Mouse (Mus musculus) layer of hippocampus, adult 8-10 months (tissue): ENCODE results near the gene Sema4b. TPM values are rescaled to one million over a fixed set of nuclear protein-coding genes. Genes with fewer than 3 reads are reported as not detected.

ENCODE experiments used
- DNase-seq, 2 experiments: peaks; one replicate each; pipeline ENCODE4 v3.0.0; 2022; ENCODE audit warnings: low spot score in 2 of 2
- total RNA-seq, 4 experiments: library from RNA; stranded (reverse); gene quantifications; 2 replicates each; pipeline ENCODE4 v1.2.4; 2022

Gene Sema4b
- total RNA-seq, 4 experiments from 2014 or later, result 22.0 to 27.7 (median 25.9) TPM

DNA sequence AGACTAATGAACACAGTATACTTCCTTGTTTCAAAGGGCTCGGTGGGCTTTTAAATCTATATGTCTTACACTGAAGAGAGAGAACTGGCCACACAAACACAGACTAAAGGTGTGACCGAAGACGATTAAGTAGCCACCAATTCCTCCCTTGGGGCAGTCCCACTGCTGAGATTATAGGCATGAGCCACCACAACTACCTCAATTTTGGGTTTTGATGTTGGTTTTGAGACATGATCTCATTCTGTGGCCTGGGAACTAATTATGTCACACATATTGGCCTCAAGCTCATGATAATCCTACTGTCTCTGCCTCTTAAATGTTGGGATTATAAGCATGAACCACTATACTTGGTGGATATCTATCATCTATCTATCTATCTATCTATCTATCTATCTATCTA, 9.2 kb upstream of the Sema4b start:
- DNase-seq, result no peak

DNA sequence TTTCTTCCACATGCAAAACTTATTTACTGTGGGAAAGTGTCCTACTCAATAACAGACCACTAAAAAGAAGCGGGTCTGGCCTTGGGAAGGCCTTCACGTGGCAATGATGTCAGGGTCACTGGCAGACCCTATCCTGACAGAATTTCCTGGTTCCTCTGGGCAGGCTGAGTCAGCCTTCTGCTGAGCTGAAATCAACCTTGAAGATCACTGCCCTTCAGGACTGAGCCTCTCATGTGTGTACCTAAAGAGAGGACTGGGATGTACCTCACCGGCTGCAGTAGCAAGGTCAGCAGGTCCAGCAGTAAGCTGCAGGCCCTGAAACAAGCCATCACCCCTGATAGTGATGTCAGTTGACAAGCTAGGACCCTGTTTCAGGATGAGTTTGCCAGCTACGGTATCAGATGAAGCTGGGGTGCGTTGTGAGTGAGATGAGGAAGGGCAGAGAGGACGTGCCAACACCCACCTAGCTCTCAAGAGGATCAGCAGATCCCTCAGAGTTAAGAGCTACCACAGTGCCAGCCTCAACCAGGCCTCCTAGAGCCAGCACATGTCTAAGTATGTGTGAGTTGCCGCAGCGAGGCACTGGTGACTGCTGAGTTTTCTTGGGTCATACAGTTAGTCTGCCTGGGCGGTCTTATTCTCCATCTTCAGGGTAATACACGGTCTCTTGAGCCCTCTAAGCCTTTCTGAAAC, 8.5 kb upstream of the Sema4b start:
- DNase-seq, result no peak

DNA sequence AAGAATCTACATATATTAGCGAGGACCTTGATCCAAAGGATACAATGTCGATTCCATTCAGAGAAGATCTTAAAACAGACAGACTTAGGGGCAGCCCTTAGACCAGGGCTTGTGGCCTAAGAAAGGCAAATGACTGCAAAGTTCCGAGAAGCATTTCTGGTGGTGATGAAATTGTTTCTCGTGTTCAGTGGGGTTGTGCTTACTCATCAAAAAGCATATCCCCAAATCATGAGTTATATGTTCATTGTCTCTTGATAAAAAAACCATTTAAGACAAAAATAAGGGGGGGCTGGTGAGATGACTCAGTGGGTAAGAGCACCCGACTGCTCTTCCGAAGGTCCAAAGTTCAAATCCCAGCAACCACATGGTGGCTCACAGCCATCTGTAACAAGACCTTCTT, 7.3 kb upstream of the Sema4b start:
- no peak for DNase-seq

DNA sequence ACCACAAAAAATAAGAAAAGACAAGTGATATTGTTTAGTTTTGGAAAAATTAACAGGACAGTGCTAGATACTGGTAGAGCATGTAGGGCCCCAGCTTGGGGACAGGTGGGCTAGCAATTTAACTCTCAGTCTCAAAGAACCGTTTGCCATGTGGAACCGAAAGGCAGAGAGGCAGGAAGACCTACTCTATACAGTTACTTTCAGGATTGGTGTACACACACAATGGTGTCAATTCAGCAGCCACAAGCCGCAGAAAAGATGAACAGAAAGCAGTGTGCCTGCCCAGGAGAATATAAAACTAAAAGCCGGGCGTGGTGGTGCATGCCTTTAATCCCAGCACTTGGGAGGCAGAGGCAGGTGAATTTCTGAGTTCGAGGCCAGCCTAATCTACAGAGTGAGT, 6.9 kb upstream of the Sema4b start:
- DNase-seq, result no peak

DNA sequence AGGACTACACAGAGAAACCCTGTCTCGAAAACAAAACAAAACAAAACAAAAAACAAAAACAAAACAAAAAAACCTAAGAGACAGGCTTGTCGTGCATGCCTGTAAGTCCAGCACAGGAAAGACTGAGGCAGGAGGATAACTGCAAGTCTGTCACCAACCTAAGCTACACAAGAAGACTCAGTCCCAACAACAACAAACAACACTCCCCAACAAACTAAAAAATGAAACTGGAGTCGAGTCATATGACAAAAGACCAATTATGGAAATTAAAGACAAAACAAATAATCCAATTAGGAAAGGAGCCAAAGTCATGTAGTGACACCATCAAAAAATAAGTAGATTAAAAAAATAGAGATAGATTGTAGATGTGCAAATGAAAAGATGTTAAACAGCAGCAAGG, 6.4 kb upstream of the Sema4b start:
- DNase-seq, result no peak

DNA sequence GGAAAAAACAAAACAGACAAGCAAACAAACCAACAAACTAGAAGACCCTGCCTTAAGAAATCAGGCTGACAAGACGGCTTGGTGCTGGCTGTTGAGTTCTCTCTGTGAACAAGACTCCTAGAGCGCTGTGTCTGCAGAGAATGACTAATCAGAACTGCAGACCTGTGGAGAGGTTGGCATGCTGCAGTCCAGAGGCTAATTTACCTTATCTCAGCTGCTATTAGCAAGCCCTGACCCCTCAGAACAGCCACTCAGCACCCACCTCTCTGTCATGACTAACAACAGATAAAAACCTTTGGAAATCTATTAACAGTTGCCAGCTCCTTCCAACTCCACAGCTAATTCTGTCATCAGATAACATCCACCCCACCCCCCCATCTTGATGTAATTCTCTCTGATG, 5.6 kb upstream of the Sema4b start:
- no peak for DNase-seq

DNA sequence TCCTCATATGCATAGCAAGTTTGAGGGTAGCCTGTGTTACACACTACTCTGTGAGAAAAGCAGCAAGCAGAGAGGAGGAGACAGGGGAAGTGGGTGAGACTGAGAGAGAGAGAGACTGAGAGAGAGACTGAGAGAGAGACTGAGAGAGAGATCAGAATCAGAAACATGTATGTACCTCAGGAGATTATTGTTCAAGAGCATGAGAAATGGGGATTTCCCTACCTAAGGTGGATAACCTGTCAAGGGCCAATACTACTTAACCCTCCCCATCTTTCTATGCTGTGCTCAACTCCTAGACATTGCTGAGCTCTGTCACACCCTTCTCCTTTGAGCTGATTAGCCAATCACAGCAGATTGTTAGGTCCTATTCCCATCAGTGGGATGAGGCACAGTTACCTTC, 4.5 kb upstream of the Sema4b start:
- no peak for DNase-seq

DNA sequence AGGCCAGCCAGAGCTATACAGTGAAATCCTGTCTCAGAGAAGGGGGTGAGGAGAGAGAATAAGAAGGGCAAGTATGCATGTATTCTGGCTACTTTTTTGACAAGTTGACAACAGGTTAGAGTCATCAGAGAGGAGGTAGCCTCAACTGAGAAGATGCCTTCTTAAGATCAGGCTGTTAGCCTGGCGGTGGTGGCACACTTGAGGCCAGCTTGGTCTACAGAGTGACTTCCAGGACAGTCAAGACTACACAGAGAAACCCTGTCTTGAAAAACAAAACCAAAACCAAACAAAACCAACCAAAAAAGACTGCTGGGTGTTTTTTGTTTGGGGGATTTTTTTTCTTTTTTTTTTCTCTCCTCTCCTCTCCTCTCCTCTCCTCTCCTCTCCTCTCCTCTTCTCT, 3.2 kb upstream of the Sema4b start:
- DNase-seq, result no peak

DNA sequence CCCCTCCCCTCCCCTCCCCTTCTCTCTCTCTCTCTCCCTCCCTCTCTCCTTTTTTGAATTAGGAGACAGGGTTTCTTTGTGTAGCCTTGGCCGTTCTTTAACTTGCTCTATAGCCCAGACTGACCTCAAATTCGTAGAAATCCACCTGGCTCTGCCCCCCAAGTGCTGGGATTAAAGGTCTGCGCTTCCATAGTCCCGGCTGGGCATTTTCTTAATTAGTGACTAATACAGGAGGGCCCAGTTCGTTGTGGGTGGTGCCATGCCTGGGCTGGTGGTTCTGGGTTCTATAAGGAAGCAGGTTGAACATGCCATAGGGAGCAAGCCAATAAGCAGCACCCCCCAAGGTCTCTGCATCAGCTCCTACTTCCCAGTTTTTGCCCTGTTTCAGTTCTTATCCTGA, 2.7 kb upstream of the Sema4b start:
- no peak for DNase-seq

DNA sequence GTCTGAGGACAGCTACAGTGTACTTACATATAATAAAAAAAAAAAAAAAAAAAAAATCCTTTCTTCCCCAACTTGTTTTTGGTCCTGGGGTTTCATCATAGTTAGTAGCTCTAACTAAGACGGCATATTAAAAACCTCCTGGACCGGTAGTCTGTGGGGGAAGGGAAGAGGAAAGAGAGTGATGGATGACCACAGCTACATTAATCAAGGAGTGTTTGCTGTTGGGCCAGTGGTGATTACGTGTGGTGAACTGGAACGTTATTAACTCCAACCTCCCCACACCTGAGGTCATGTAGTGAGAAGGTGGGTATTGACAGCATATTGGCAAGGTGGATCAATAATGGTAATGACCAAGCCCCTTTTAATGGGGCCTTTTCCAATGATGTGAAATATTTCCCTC, 2.1 kb upstream of the Sema4b start:
- no peak for DNase-seq

DNA sequence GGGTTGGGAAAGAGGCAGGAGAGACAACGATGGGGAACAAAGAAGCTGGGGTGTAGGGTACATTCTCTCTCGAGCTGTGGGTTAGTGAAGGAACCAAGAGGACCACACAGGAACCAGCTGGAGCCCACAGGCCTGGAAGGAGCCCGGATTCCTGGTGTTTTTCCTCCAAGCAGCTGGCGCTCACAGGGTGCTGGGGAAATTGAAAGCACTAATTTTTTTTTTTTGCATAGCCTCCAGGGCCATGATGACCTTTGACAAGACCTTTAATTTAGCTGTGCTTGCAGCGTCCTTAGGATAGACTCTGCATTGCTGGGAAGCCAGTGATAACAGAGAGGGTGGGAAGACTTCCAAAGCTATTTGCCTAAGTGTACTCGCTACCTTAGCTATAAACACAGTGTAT, 1.7 kb upstream of the Sema4b start:
- no peak for DNase-seq

DNA sequence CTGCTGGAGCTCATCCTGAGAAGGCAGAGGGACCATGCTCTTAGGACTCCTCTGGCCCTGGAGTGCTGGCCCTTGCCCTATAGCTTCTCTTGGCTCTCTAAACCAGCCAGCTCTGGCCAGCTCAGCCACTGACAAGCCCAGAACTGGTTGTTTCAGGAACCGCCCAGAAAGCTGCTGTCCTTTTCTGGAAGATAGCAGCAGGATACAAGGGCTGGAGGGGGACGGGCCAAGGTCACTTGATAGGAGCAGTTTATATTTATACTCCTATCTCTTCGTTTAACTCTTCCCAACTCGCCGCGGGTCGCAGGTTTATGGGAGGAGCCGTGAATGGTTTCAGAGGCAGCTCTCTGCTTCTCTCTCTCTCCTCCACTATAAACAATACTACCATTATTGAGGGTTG, 620 bp upstream of the Sema4b start:
- no peak for DNase-seq

DNA sequence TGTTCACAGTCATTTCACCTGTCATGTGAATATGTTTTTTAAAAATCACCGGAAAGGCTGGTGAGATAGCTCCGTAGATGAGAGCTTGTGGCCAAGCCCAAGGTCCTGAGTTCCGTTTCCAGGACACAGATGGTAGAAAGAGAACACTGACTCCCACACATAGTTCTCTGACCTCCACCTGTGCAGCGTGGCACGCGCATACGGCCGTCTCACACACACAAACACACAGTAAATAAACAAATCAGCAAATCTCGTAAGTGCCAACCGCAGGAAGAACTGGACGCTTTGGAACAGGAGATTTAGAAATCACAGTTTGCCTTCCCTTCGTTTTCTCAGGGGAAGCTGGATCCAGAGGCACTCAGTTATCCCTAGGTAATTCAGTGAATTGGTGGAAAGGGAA, 860 bp downstream of the Sema4b start:
- DNase-seq, result no peak

DNA sequence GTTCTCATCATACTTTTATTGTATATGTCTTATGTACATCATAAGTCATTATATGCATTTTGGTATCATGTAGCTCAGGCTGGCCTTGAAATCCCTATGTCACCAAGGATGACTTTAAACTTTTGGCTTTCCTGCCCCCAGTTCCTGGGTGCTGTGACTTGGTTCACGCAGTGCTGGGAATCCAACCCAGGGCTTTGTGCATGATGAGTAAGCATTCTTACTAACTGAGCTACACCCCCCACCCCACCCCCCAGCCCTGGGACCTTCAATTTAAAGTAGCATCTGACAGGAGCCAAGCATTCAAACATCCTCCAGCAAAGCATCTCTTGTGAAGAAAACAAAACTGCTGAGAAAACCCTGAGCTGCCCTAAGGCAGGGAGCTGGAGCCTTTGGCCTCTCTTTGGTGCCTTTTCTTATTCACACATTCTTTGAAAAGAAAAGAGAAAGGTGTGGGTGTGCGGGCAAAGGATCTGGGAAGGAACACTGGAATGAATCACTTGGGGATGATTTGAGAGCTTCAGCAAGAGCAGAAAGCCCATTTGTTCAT, 2.0 kb downstream of the Sema4b start:
- DNase-seq, result no peak

DNA sequence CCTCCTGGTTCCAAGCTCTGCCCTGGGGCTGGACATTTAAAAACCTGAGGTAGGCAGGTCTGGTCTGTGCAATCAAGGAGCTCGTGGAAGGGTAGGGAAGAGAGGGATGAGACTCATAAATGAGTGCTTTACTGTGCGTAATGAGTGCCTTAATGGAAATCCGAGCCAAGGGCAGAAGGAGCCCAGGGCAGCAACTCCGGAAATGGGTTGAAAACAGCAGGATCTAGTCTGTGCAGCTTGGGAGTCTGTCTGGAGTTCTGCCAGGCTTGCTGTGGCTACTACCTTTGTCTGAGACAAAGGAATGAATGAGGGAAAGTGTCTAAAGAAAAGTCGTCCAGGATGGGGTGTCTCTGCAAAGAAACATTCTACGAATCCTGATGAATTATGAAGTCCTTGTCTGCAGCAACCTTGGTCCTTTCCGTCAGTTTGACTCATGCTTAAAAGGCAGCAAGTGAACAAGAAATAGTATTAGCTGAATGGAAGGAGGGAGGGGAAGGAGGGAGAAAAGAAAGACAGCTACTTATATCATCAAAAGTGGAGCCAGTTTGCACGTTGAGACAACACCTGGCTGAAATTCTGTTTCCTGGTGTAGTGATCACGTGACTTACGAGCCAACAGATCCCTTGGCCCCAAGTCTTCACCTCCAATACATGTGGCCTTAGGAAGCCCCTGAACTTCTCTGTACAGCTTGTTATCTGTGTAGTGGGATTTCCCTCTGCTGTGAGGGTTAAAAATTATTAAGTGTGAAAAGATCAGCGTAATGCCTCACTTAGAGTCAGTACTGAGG, 2.7 kb downstream of the Sema4b start:
- DNase-seq, result no peak

DNA sequence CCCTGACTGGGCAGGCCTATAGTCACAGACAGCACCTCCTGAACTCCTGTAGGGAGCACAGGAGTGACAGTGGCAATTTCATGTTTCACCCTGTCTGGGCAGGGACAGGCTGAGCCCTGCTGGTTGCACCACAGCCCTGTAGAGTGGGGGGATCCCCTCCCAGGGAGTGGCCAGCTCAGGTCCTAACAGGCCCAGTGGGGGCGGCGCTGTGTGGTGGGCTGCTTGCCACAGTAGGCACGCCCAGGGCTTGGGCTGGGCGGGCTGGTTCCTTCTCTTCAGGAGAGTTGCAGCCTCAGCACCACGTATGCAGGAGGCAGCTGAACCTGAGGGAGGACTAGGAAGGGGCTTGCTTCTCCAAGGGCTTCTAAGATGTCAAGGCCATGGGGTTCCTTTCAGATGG, 4.8 kb downstream of the Sema4b start:
- no peak for DNase-seq

DNA sequence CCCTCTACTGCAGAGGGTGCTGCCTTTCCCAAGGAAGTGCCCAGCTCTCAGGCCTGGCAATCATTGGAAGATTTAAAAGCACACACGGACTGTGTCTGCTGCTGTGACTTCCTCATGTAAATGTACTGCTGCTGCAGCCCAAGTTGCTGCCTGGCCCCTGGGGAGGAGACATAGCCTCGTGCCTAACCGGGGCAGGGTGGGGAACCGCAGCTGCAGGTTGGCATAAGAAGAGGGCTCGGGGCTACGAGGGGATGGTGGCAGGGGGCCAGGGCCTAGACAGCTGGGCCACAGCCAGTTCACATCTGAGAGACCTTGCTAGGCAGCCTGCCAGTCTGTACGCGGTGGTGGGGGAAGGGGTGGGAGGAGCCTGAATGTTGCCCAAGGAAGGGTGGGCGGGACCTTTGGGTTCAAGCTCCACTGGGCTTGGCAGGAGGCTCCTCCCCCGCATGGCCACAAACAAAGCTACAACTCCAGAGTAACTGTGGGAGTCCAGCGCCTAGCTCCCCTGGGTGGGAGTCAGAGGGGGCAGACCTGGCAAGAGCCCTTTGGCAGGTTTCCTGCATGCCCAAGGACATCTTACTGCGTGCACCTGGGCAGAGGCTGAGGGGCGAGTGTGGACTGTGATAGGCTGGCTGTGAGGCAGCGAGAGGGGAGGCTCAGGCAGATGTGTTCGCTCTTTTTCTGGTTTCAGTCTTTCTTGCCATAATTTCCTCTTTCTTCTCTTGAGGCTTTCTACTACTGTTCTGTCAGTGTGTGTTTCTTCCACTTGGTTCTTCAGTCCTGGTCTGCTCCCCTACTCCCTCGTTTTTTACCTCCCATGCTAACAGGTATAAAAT, 5.8 kb downstream of the Sema4b start:
- DNase-seq, result peak in 1 of 2 experiments; percentile 49

DNA sequence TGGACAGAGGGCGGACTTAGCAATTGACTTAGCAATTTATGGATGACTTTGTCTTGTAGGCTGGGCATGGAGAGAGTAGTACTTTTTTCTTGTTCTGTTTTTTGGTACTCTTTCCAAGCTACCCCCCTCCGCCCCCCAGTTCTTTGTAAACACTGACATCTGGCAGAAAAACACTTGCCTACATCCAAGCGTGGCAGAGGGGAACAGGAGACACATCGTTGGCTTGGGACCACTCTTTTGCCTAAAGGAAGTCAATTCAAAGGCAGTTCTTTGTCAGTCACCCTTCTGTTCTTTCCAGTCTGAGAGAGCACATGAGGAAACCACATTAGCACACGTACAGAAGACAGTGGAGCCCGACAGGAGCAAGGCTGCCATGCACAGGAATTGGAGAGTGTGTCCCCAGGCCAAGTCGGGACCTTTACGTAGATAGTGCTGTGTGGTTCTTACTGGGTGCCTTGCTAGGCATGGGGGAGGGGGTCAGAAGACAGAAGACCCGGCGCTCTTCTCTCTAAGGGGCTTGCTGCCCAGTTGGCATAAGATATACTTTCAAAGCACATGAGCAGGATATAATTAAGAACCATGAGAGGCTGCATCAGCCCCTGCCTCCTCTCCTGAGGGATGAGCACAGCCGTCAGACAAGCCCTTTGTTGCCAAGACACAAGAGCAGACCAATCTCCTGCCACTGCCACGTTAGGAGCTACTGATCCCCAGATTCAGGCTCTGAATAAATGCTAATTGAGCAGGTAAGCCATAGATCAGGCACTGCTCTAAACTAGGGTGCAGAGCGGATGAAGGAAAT, 7.5 kb downstream of the Sema4b start:
- no peak for DNase-seq

DNA sequence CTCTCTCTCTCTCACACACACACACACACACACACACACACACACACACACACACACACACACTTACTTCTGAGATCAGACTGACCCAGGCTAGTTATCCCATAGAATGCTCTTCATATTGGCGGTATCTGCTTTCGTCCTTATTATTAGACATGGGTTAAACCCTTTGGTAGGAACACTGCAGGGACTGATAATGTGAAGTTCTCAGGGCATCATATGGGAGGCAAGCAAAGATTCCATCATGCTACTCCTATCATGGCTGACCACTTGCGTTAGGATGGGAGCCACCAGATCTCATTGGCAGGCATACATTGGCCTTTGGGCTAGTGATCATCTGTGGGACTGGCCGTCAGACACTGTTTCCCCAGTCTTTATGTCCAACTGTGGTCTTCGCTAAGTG, 8.5 kb downstream of the Sema4b start:
- no peak for DNase-seq

DNA sequence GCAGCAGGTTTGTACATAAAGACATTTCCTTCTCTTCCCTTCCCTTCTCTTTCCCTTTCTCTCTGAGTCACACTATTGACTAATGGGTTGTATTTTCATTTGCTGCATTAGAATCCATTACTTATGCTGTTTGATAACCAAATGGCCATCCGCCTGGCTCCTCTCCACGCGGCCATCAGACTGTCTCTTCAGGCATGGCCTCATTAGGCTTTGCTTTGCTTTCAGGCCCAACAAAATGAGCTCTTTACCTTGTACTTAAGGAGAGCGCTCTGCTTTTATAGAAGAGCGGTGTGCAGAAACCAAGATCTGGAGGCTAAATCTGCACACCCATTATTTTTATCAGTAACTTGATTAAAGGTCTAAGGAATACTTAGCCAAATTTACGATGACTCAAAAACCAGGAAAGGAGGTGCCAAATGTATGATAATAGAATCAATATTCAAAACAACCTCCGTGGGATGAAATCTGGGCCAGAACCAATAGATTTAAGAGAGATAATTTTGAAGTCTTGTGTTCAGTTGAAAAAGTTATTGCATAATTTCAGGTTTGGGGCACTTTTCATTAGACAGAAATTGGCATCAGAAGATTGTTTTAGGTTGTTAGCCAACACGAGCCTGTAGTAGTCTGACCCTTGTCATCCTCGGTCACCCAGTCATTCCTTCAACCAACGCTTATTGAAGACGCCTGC, 9.1 kb downstream of the Sema4b start:
- DNase-seq, result no peak

DNA sequence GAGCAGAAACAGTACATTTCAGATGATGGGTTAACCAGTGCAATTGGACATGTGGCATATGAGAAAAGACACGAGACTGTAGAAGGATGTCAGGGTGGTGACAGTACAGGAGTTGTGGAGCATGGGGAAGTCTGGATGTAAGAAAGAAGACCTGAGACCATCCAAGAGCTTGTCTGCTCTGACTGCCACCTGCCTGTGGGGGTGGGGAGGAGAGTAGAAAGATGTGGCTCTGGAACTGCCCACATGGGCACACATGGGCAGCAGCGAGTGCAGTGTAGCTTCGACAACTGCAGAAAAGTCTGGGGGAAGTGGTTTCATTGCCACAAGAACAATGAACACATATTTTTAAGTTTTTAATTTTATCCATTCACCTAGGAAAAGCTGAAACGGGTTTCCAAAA, 10.7 kb downstream of the Sema4b start:
- no peak for DNase-seq
